Mouse (Mus musculus) thymus, adult 2 months (tissue): ENCODE data around the gene Psip1. TPM values are rescaled to one million over a fixed set of nuclear protein-coding genes. Genes with fewer than 3 reads are reported as not detected.

Source experiments
- DNase-seq: peaks from one replicate; pipeline ENCODE4 v3.0.0; 2021
- H3K27ac ChIP-seq: fragments of 200-500 bp; 2 replicates; pipeline ENCODE4 v1.5.1; 2012; ENCODE audit warnings: low read length, control low read depth; ENCODE audit not compliant: control insufficient read depth, insufficient read depth
- H3K27me3 ChIP-seq: fragments of 200-500 bp; 2 replicates; pipeline ENCODE4 v1.6.1; 2012; ENCODE audit warnings: mild to moderate bottlenecking, low read length, moderate library complexity, mixed read lengths; ENCODE audit not compliant: control insufficient read depth, insufficient read depth
- H3K36me3 ChIP-seq: fragments of 200-500 bp; 2 replicates; pipeline ENCODE4 v1.6.1; 2012; ENCODE audit warnings: mild to moderate bottlenecking, low read length, moderate library complexity; ENCODE audit not compliant: control insufficient read depth, insufficient read depth
- H3K4me1 ChIP-seq: fragments of 200-500 bp; replicated peaks from 2 replicates; pipeline ENCODE4 v1.6.1; 2012; ENCODE audit warnings: low read length; ENCODE audit not compliant: control insufficient read depth, insufficient read depth
- H3K4me3 ChIP-seq: fragments of 200-500 bp; 2 replicates; pipeline ENCODE4 v1.5.1; 2012; ENCODE audit warnings: mild to moderate bottlenecking, low read length, control low read depth, moderate library complexity; ENCODE audit not compliant: control insufficient read depth, insufficient read depth
- CTCF ChIP-seq: fragments of 200-500 bp; IDR thresholded peaks from 2 replicates; pipeline ENCODE4 v1.5.1; 2012; ENCODE audit warnings: mild to moderate bottlenecking, control low read depth, low read length, moderate library complexity, borderline replicate concordance; ENCODE audit not compliant: control insufficient read depth, poor library complexity, insufficient read depth; ENCODE audit errors: extremely low read depth
- POLR2A ChIP-seq: fragments of 200-500 bp; IDR thresholded peaks from 2 replicates; pipeline ENCODE4 v1.6.1; 2012; ENCODE audit warnings: mild to moderate bottlenecking, low read length, control low read depth, moderate library complexity; ENCODE audit not compliant: control insufficient read depth, poor library complexity, insufficient read depth; ENCODE audit errors: extremely low read depth
- WGBS: fragments of 180-500 bp; shearing (Covaris S2); methylation state at CpG from one replicate; pipeline ENCODE4 v1.1.7; 2018; 5-methylcytosine and 5-hydroxymethylcytosine counted together
- polyA plus RNA-seq: library from polyadenylated mRNA; depleted of rRNA; stranded (reverse); fragments of >200 nt; gene quantifications from 2 replicates; pipeline ENCODE4 v1.2.3, GENCODE M21; 2012; rRNA removed

Psip1 gene
- polyA plus RNA-seq, 1 experiment, result 72.0 TPM

DNA sequence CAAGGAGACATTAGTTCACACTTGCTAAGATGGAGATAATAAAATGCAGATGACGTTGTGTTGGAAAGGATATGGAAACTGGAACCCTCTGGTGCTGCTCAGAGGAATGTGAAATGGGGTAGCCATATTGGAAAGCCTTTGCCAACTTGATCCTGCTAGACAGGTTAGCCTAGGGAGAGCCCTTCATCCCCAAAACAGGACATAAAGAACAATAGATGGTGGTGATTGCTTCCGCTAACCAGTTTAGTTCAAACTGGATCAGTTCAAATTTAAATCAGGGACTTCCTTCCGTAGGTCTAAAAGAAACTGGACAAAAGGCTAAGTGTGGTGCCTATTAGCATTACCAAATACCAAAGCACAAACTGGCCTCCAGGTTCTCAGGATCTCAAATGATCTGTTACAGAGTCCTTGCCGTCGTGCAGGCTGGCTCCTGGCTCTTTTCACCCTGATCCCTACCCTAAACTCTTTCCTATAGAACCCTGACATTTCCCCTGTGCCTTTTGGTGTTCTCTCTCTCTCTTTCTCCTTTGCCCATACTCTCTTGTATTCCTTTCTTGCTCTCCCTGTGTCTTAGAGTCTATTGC lies 71.9 kb downstream of the Psip1 start:
- no peaks in the 10 kb centered on the region for H3K36me3 ChIP-seq
- H3K27me3 ChIP-seq, result no peaks in the 10 kb centered on the region
- DNase-seq, result no peak
- no peaks in the 10 kb centered on the region for H3K4me1 ChIP-seq
- no peak overlapping the region for H3K27ac ChIP-seq
- no peak overlapping the region for H3K4me3 ChIP-seq
- TF ChIP-seq POLR2A (no peak), CTCF (no peak)
- 93% methylated on average over 5 of the region's 5 CpGs for WGBS

DNA sequence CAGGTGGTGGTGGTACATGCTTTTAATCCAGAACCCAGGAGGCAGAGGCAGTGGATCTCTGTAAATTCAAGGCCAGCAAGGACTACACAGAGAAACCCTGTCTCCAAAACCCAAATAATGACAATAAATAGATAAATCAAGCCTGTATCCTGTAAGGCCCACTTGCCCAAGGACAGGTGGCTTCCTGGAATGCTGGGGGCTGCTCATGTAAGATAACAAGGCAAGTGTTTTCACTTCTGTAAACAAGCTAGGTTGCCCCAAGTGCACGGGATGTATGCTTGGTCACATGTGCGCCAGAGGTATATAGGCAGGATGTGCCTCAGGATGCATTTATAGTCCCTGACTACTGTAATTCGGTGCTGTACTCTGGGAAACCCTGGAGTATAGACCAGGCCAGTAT lies 74.2 kb downstream of the Psip1 start:
- Histone ChIP-seq H3K36me3 (no peaks in the 10 kb centered on the region), H3K27me3 (no peaks in the 10 kb centered on the region), H3K4me3 (no peak overlapping the region), H3K27ac (no peak overlapping the region), H3K4me1 (no peaks in the 10 kb centered on the region)
- 74% methylated on average over 3 of the region's 3 CpGs for WGBS
- DNase-seq, result no peak
- TF ChIP-seq POLR2A (no peak), CTCF (no peak)

- H3K27me3 ChIP-seq, result no peaks in the 10 kb centered on the region
- 99% methylated on average over 4 of the region's 4 CpGs for WGBS
- no peak for DNase-seq
- TF ChIP-seq CTCF (no peak), POLR2A (no peak)
- no peak overlapping the region for H3K27ac ChIP-seq
- H3K4me3 ChIP-seq, result no peak overlapping the region
- no peaks in the 10 kb centered on the region for H3K4me1 ChIP-seq
- no peaks in the 10 kb centered on the region for H3K36me3 ChIP-seq
Observed at GRCm38 (mm10) chr4:83409867-83410505, 76.3 kb downstream of the Psip1 start.

DNA sequence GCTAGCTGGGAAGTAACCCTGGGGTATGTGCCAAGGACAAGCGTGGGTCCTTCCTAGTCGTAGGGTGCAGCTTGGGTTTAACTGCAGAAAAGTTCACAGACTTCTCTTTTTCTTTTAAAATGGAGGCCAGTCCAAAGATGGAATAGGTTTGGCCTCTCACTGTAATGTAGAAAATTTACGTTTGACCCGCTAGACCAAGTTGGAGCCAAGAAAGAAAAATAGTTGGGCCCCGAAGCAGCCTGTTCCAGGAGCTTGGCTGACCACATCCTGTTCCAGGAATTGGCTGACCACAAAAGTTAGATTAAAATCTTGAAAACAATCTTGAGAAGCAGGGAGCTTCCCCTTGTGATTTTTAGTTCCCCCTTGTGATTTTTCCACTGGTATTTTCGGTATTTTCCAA lies 78.6 kb downstream of the Psip1 start:
- no peaks in the 10 kb centered on the region for H3K4me1 ChIP-seq
- no peak for TF ChIP-seq CTCF
- H3K27ac ChIP-seq, result no peak overlapping the region
- WGBS, result 25% methylated on average over 6 of the region's 6 CpGs
- no peaks in the 10 kb centered on the region for H3K36me3 ChIP-seq
- H3K4me3 ChIP-seq, result no peak overlapping the region
- DNase-seq, result no peak
- no peaks in the 10 kb centered on the region for H3K27me3 ChIP-seq

Other genes starting within 250 kb of the Psip1 start
- 1.7 and 2.5 TPM in 2 replicates for gene Ttc39b, start 162.2 kb downstream of the Psip1 start, polyA plus RNA-seq
- 44.1 and 50.6 TPM in 2 replicates for gene Snapc3, start 68.7 kb downstream of the Psip1 start, polyA plus RNA-seq
- 2.2 and 3.2 TPM in 2 replicates for gene Ccdc171, start 39.1 kb upstream of the Psip1 start, polyA plus RNA-seq